Mouse (Mus musculus) small intestine, adult 2 months (tissue): ENCODE results near the gene Asxl2.
"Not testable (repeated sequence)": the region's sequence is repeated elsewhere in the genome, so short reads cannot be mapped to it uniquely, and the experiment has no call there.

Experiments
- CTCF ChIP-seq: fragments of 200-500 bp; IDR thresholded peaks from 2 replicates; pipeline ENCODE4 v1.5.1; 2012; ENCODE audit warnings: low read depth, mild to moderate bottlenecking, control low read depth, inconsistent platforms, low read length, moderate library complexity, mixed read lengths; ENCODE audit not compliant: insufficient replicate concordance, insufficient read length; ENCODE audit errors: extremely low read depth
- POLR2A ChIP-seq: fragments of 200-500 bp; IDR thresholded peaks from 2 replicates; pipeline ENCODE4 v1.6.1; 2012; ENCODE audit warnings: low read depth, mild to moderate bottlenecking, control low read depth, inconsistent platforms, low read length, moderate library complexity

DNA sequence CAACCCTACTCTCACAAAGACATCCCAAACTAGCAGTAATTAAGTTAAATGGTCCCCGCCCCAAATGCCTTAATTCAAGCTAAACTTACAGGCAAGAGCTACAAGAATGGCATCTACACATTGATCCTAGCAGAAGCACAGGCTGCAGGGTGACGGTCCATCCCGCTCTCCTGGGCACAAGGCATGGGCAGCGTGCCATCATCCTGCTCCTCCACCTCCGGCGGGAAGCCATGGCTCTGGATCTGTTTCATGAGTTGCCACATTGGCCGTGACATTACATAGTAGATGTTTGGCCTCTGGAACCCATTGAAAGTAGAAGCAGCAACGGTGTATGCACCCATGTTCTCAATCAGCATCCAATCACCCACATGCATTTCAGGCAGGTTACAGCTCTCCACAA, 95.1 kb downstream of the Asxl2 start:
- not testable (repeated sequence) for TF ChIP-seq POLR2A, CTCF
